Comparison of ENCODE assay signal across 8 mouse cellular contexts in the genomic region with DNA sequence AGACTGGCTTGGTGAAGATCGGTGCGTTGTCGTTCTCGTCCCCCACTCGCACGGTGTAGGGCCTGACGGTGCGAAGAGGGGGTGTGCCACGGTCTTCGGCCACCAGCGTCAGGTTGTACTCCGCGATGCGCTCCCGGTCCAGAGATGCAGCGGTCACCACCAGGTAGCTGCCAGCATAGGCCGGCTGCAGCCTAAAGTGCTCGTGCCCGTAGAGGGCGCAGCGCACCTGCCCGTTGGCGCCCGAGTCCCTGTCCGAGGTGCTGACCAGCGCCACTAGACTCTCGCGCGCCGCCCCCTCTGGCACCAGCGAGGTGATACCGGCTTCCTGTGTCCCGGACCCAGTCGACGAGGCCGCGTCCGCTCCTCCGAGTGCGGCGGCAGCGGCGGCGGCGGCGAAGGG. TPM values are rescaled to one million over a fixed set of nuclear protein-coding genes. Genes with fewer than 3 reads are reported as not detected.
DNase-seq lines count a peak whose midpoint lies in the region; ATAC-seq and TF ChIP-seq lines count a peak whose summit lies in the region.

No protein-coding gene starts in this region.

- H3K27ac ChIP-seq in ES-E14 (ENCODE audit: insufficient read depth, low read depth, low read length, poor library complexity, severe bottlenecking): no peak overlapping the region
- peak overlapping the region; percentile 94 for H3K27ac ChIP-seq in forebrain, postnatal 0 days (ENCODE audit: low read depth, low read length)

- 3% methylated on average over 46 of the region's 46 CpGs for WGBS in forebrain, postnatal 0 days
- WGBS in lung, adult 2 months: 1% methylated on average over 46 of the region's 46 CpGs

- H3K36me3 ChIP-seq in ES-E14 (ENCODE audit: control insufficient read depth, insufficient read depth, low read length, poor library complexity, severe bottlenecking): no peaks in the 10 kb centered on the region
- H3K36me3 ChIP-seq in forebrain, postnatal 0 days (ENCODE audit: insufficient read depth): 0 out of 2 replicates have a peak, but pooled peaks cover 4% of the 10 kb centered on the region

- TF ChIP-seq CTCF in forebrain, postnatal 0 days (IDR thresholded peaks at IDR 0.05; ENCODE audit: low read depth): peak; percentile 78
- 0 out of 2 replicates have a peak, but pooled peaks have one; percentile 31 for TF ChIP-seq CTCF in lung, adult 2 months (IDR thresholded peaks at IDR 0.05; ENCODE audit: insufficient read depth, low read length)

- H3K4me1 ChIP-seq in ES-E14 (ENCODE audit: control insufficient read depth in 2 of 2, insufficient read depth in 2 of 2, low read length in 2 of 2, poor library complexity in 1 of 2): peaks cover 0 to 4% of the 10 kb centered on the region in 2 experiments; a peak in 2 of 4 replicates
- peaks cover 22% of the 10 kb centered on the region for H3K4me1 ChIP-seq in forebrain, postnatal 0 days (ENCODE audit: insufficient read depth)
- no peaks in the 10 kb centered on the region for H3K4me1 ChIP-seq in lung, adult 2 months (ENCODE audit: control insufficient read depth, insufficient read depth, low read length)

- in situ Hi-C loops in ES-E14 (cut with MboI; ENCODE audit: low sequenced_read_pairs in 2 of 2, unreplicated experiment in 2 of 2): no loop called here

- H3K9ac ChIP-seq in ES-E14 (ENCODE audit: insufficient read depth, low read depth, low read length, poor library complexity, severe bottlenecking): no peak overlapping the region
- H3K9ac ChIP-seq in forebrain, postnatal 0 days: peak overlapping the region; percentile 65

- no peak for ATAC-seq in forebrain, postnatal 0 days

- peak overlapping the region; percentile 75 for H3K4me2 ChIP-seq in forebrain, postnatal 0 days (ENCODE audit: low read depth)

- TF ChIP-seq POLR2A in lung, adult 2 months (IDR thresholded peaks at IDR 0.05; ENCODE audit: borderline replicate concordance, extremely low read depth, low read depth, low read length): no peak

- no peaks in the 10 kb centered on the region for H3K9me3 ChIP-seq in ES-E14 (ENCODE audit: control insufficient read depth, insufficient read depth, low read depth, low read length)
- no peaks in the 10 kb centered on the region for H3K9me3 ChIP-seq in forebrain, postnatal 0 days (ENCODE audit: low read length)

- no peak for DNase-seq in ES-E14 (ENCODE audit: low read depth, low spot score)
- peak; percentile 64 to 76 for DNase-seq in cerebellum, adult 18-20 months
- peak; percentile 69 for DNase-seq in forebrain, postnatal 0 days
- DNase-seq in heart, postnatal 25 days (ENCODE audit: low spot score): peak; percentile 17
- DNase-seq in kidney, postnatal 4 days: peak; percentile 93 to 94
- peak; percentile 64 for DNase-seq in lung, adult 2 months
- peak; percentile 74 for DNase-seq in ovary, postnatal 10 days (ENCODE audit: low spot score)
- DNase-seq in thymus, postnatal 4 days: peak; percentile 72

- peak overlapping the region; percentile 46 to 47 for H3K4me3 ChIP-seq in ES-E14 (ENCODE audit: insufficient read depth in 1 of 2, low read depth in 1 of 2, low read length in 2 of 2, poor library complexity in 1 of 2, severe bottlenecking in 1 of 2)
- H3K4me3 ChIP-seq in forebrain, postnatal 0 days (ENCODE audit: low read depth, low read length): peak overlapping the region; percentile 62
- H3K4me3 ChIP-seq in lung, adult 2 months (replicated peaks; ENCODE audit: extremely low read depth, low read depth, low read length): no peak overlapping the region

- H3K27me3 ChIP-seq in forebrain, postnatal 0 days (ENCODE audit: insufficient read depth, low read length): no peaks in the 10 kb centered on the region; the same call in 1 of the 2 replicates

- intact Hi-C loops in heart, postnatal 25 days (cut with DNase I): loop anchor here (1.0 to 10.0 kb wide), 2 partner anchors 145 to 447 kb away; no protein-coding TSS in a partner anchor

TF ChIP-seq in ES-E14, 5 proteins besides CTCF, POLR2A, EP300 and RAD21:
- TF ChIP-seq CHD2 (IDR thresholded peaks at IDR 0.05; ENCODE audit: low read depth, low read length) (no peak), ZC3H11A (IDR thresholded peaks at IDR 0.05; ENCODE audit: borderline replicate concordance, low read depth, low read length) (peak; percentile 72; the same call in 1 of the 2 replicates)

RNA-seq across cellular contexts. Expression of a gene that starts 1.5 kb away (rescaled TPM):
- total RNA-seq in ES-E14 (2012; rRNA removed): 0.94 and 2.4 TPM in 2 replicates
- 86.4 and 130 TPM in 2 replicates for total RNA-seq in forebrain, postnatal 0 days (2014; rRNA removed)
- polyA plus RNA-seq in forebrain, postnatal 0 days (2015; fragmentation: Nextera tagmentation; extraction: Ambion mirVana): 41.8 and 51.5 TPM in 2 replicates
- total RNA-seq in heart, postnatal 25 days (2021): not detected
- 0.08 TPM in 1 of 2 replicates, not detected in the other for polyA plus RNA-seq in lung, adult 2 months (2012; rRNA removed)

Comparison
In these comparisons a context has a peak if more than half of its experiments do, and no peak if none do; other contexts are left out.
1. RNA of a gene that starts 1.5 kb away (total RNA-seq): 86.4 to 130 TPM in forebrain, postnatal 0 days; 0.94 to 2.4 TPM in ES-E14 and not detected in heart, postnatal 25 days; every median in the first group is over 10 times any median in the second.